ENCODE assay signal across 8 mouse cellular contexts in the genomic region with DNA sequence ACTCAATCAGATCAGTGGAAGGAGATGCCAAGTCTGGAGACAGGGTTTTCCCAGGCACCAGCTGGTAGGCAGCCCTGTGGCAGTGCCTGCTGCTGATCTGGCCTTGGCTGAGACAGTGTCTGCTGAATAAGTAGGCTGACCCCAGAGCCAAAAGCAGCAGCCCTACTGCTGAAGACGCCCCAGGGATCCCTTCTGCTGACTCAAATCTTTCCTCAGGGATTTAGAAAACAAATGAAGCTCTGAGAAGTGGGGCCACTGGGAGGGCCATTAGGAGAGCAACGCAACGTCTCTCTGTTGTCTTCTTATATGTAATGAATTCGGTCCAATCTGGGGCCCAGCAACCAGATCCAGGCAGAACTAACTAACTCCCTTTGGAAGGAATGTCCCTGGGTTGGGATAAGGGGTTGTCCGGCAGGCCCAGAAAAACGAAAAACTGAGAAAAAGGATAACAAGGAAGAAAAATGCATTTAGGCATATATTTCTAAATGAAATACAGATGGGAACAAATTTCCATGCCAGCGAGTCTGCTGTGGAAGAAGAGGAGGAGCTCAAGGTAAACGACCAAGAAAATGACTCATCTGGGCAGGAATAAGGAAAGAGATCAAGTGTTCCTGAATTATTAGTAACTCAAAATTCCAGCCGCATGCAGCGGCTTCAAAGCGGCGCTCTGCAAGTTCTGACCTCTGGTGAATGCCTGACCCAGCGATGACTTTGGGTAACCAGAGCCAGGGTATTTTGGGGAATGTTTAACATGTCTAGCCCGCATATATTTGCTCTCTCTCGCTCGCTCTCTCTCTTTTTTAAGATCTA.
DNase-seq lines count a peak whose midpoint lies in the region; ATAC-seq and TF ChIP-seq lines count a peak whose summit lies in the region.

No protein-coding gene starts in this region.

- no peak for TF ChIP-seq EP300 in liver, postnatal 0 days (IDR thresholded peaks at IDR 0.05; ENCODE audit: low read depth)

- TF ChIP-seq POLR2A in cerebellum, adult 2 months (IDR thresholded peaks at IDR 0.05; ENCODE audit: borderline replicate concordance, insufficient read depth, low read length), result no peak

- H3K27me3 ChIP-seq in cerebellum, adult 2 months (ENCODE audit: control insufficient read depth, insufficient read depth, low read length), result no peaks in the 10 kb centered on the region; the same call in 1 of the 2 replicates
- no peaks in the 10 kb centered on the region for H3K27me3 ChIP-seq in midbrain, embryonic 13.5 days
- H3K27me3 ChIP-seq in liver, postnatal 0 days (ENCODE audit: insufficient read depth, low read length), result no peaks in the 10 kb centered on the region

- DNase-seq in layer of hippocampus, postnatal 10 days (ENCODE audit: low spot score in 2 of 2), result peak; percentile 11 to 13
- no peak for DNase-seq in layer of hippocampus, postnatal 25 days (ENCODE audit: extremely low spot score in 1 of 2, low spot score in 1 of 2)
- peak; percentile 56 to 74 for DNase-seq in cerebellum, adult 2 months
- DNase-seq in gastrocnemius, adult 8-10 months (ENCODE audit: low spot score in 2 of 2), result peak; percentile 19 to 51
- no peak for DNase-seq in liver, postnatal 0 days
- no peak for DNase-seq in frontal cortex, postnatal 14 days (ENCODE audit: low spot score in 2 of 2)
- DNase-seq in spleen, adult 12 weeks (ENCODE audit: low spot score), result no peak

- ATAC-seq in midbrain, embryonic 13.5 days, result peak; percentile 62; the same call in 1 of the 2 replicates
- ATAC-seq in liver, postnatal 0 days, result no peak

- no peak overlapping the region for H3K4me2 ChIP-seq in midbrain, embryonic 13.5 days (replicated peaks)
- H3K4me2 ChIP-seq in liver, postnatal 0 days (ENCODE audit: low read depth, low read length), result no peak overlapping the region

- H3K9ac ChIP-seq in midbrain, embryonic 13.5 days (replicated peaks), result no peak overlapping the region
- no peak overlapping the region for H3K9ac ChIP-seq in liver, postnatal 0 days (replicated peaks)

- no peaks in the 10 kb centered on the region for H3K9me3 ChIP-seq in midbrain, embryonic 13.5 days
- H3K9me3 ChIP-seq in liver, postnatal 0 days (ENCODE audit: low read length), result no peaks in the 10 kb centered on the region

- 41% methylated on average over 16 of the region's 16 CpGs for WGBS in cerebellum, adult 2 months
- 48% methylated on average over 16 of the region's 16 CpGs for WGBS in midbrain, embryonic 13.5 days
- 62% methylated on average over 16 of the region's 16 CpGs for WGBS in liver, postnatal 0 days (ENCODE audit: insufficient replicate concordance)

- H3K27ac ChIP-seq in cerebellum, adult 2 months (ENCODE audit: insufficient read depth, low read length), result no peak overlapping the region
- H3K27ac ChIP-seq in midbrain, embryonic 13.5 days, result no peak overlapping the region
- H3K27ac ChIP-seq in liver, postnatal 0 days (ENCODE audit: low read depth), result no peak overlapping the region

- H3K4me1 ChIP-seq in cerebellum, adult 2 months (ENCODE audit: control insufficient read depth, insufficient read depth, low read length), result peaks cover 3% of the 10 kb centered on the region; the same call in 1 of the 2 replicates
- H3K4me1 ChIP-seq in midbrain, embryonic 13.5 days (replicated peaks), result peaks cover 5% of the 10 kb centered on the region
- no peaks in the 10 kb centered on the region for H3K4me1 ChIP-seq in liver, postnatal 0 days (ENCODE audit: insufficient read depth)

- no peaks in the 10 kb centered on the region for H3K36me3 ChIP-seq in midbrain, embryonic 13.5 days
- no peaks in the 10 kb centered on the region for H3K36me3 ChIP-seq in liver, postnatal 0 days (replicated peaks; ENCODE audit: insufficient read depth, low read length)

- H3K4me3 ChIP-seq in cerebellum, adult 2 months (replicated peaks; ENCODE audit: insufficient read depth, low read depth, low read length), result no peak overlapping the region
- no peak overlapping the region for H3K4me3 ChIP-seq in midbrain, embryonic 13.5 days (replicated peaks)
- no peak overlapping the region for H3K4me3 ChIP-seq in liver, postnatal 0 days (ENCODE audit: low read depth, low read length)

- TF ChIP-seq CTCF in cerebellum, adult 2 months (IDR thresholded peaks at IDR 0.05; ENCODE audit: borderline replicate concordance, insufficient read depth, low read depth, low read length), result no peak
- TF ChIP-seq CTCF in liver, postnatal 0 days (IDR thresholded peaks at IDR 0.05; ENCODE audit: low read depth), result no peak

Comparison
In these comparisons a context has a peak if more than half of its experiments do, and no peak if none do; other contexts are left out.
1. DNase-seq: peak in layer of hippocampus, postnatal 10 days (2 of 2), cerebellum, adult 2 months (2 of 2) and gastrocnemius, adult 8-10 months (2 of 2); none in layer of hippocampus, postnatal 25 days (0 of 2), liver, postnatal 0 days (single experiment), frontal cortex, postnatal 14 days (0 of 2) and spleen, adult 12 weeks (single experiment).